ENCODE assay signal across 27 mouse cellular contexts in the genomic region with DNA sequence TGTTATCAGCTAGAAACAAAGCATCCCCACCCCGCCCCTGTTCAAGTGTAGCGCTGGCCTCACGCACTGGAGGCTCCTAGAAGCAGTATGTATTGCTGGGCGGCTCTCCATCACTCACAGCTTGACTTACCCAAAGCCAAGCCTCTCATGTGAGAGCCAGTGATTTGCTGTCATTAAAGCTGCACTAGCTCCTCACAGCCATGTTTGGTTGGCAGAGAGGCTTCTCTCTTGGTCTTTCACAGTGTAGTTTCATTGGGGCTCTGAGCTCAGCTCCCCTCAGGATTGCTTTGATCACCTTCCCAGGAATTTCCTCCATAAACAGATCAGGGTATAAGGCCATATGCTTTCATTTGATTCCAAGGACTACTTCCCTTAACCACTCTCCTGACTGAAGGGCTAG. TPM values are rescaled to one million over a fixed set of nuclear protein-coding genes. Genes with fewer than 3 reads are reported as not detected.
DNase-seq lines count a peak whose midpoint lies in the region; ATAC-seq and TF ChIP-seq lines count a peak whose summit lies in the region.
"Had no signal": no experiment of that assay in that cellular context is flagged by ENCODE, and none has a peak within 500 bp of the region (broad histone marks: within the 10 kb centered on the region; RNA-seq: fewer than 3 reads in every experiment).

No protein-coding gene starts in this region.

- no peak for TF ChIP-seq POLR2A in limb, embryonic 14.5 days (IDR thresholded peaks at IDR 0.05; ENCODE audit: borderline replicate concordance, extremely low read depth, insufficient read depth, insufficient read length)

- H3K4me3 ChIP-seq in forebrain, embryonic 15.5 days: no peak overlapping the region
- H3K4me3 ChIP-seq in forebrain, embryonic 10.5 days: no peak overlapping the region
- no peak overlapping the region for H3K4me3 ChIP-seq in limb, embryonic 12.5 days (replicated peaks)
- H3K4me3 ChIP-seq in limb, embryonic 10.5 days: no peak overlapping the region
- H3K4me3 ChIP-seq in limb, embryonic 14.5 days (replicated peaks; ENCODE audit: low read length): no peak overlapping the region
- H3K4me3 ChIP-seq: embryonic facial prominence, embryonic 12.5 days; erythroblast, embryonic 14.5 days; heart, embryonic 10.5 days; kidney, embryonic 15.5 days; left cerebral cortex, adult 2 months; liver, embryonic 12.5 days; midbrain, embryonic 13.5 days had no signal

- no peak for ATAC-seq in forebrain, embryonic 15.5 days (replicated peaks)
- peak; percentile 63; the same call in 1 of the 2 replicates for ATAC-seq in limb, embryonic 12.5 days (ENCODE audit: insufficient number of reproducible peaks, insufficient read depth, low FRiP score, low TSS enrichment, low read depth)
- peak; percentile 83 for ATAC-seq in limb, embryonic 14.5 days (ENCODE audit: low FRiP score, low read depth)
- ATAC-seq in megakaryocyte-erythroid progenitor cell, adult 5-6 weeks (replicated peaks; ENCODE audit: low FRiP score, low TSS enrichment, poor library complexity, severe bottlenecking): no peak
- ATAC-seq: activated CD4-positive, CD25-positive, alpha-beta regulatory T cell, adult 4 months; liver, embryonic 12.5 days; midbrain, embryonic 13.5 days; Patski had no signal

- no peak overlapping the region for H3K9ac ChIP-seq in forebrain, embryonic 15.5 days (replicated peaks)
- H3K9ac ChIP-seq in limb, embryonic 12.5 days (replicated peaks): no peak overlapping the region
- no peak overlapping the region for H3K9ac ChIP-seq in limb, embryonic 14.5 days (ENCODE audit: low read depth, low read length, severe bottlenecking)
- H3K9ac ChIP-seq: embryonic facial prominence, embryonic 12.5 days; kidney, embryonic 15.5 days; liver, embryonic 12.5 days; midbrain, embryonic 13.5 days had no signal

- H3K4me1 ChIP-seq in forebrain, embryonic 15.5 days: peaks cover 10% of the 10 kb centered on the region; the same call in 1 of the 2 replicates
- H3K4me1 ChIP-seq in forebrain, embryonic 10.5 days: peaks cover 23% of the 10 kb centered on the region
- peaks cover 35% of the 10 kb centered on the region for H3K4me1 ChIP-seq in limb, embryonic 12.5 days (replicated peaks)
- H3K4me1 ChIP-seq in limb, embryonic 10.5 days: peaks cover 42% of the 10 kb centered on the region
- peaks cover 20% of the 10 kb centered on the region for H3K4me1 ChIP-seq in limb, embryonic 14.5 days (ENCODE audit: control insufficient read depth, insufficient read depth, low read length)

- no peak for DNase-seq in forebrain, embryonic 10.5 days (ENCODE audit: extremely low spot score, low spot score)
- DNase-seq in limb, embryonic 10.5 days (ENCODE audit: low spot score): no peak
- DNase-seq in ZHBTc4 (ENCODE audit: low read depth, low spot score): peak; percentile 57
- peak; percentile 84 for DNase-seq in limb, embryonic 14.5 days (ENCODE audit: low spot score)
- DNase-seq in heart, postnatal 36 days: no peak
- DNase-seq: adrenal gland, postnatal 10 days; B cell, adult 2 months; cerebellum, adult 8-10 months; gastrocnemius, postnatal 10 days; kidney, adult 11 months; kidney, postnatal 36 days; layer of hippocampus, adult 9-11 months; lung, postnatal 14 days had no signal

- H3K27me3 ChIP-seq in forebrain, embryonic 15.5 days: no peaks in the 10 kb centered on the region
- no peaks in the 10 kb centered on the region for H3K27me3 ChIP-seq in forebrain, embryonic 10.5 days (ENCODE audit: poor library complexity, severe bottlenecking)
- H3K27me3 ChIP-seq in limb, embryonic 12.5 days: no peaks in the 10 kb centered on the region
- H3K27me3 ChIP-seq in limb, embryonic 10.5 days (ENCODE audit: low read depth, poor library complexity, severe bottlenecking): no peaks in the 10 kb centered on the region
- H3K27me3 ChIP-seq in limb, embryonic 14.5 days (ENCODE audit: control insufficient read depth, insufficient read depth, low read length): no peaks in the 10 kb centered on the region
- H3K27me3 ChIP-seq: CH12.LX; embryonic facial prominence, embryonic 12.5 days; kidney, embryonic 15.5 days; liver, embryonic 12.5 days; midbrain, embryonic 13.5 days; Patski had no signal

- no peaks in the 10 kb centered on the region for H3K9me3 ChIP-seq in forebrain, embryonic 15.5 days
- no peaks in the 10 kb centered on the region for H3K9me3 ChIP-seq in forebrain, embryonic 10.5 days
- no peaks in the 10 kb centered on the region for H3K9me3 ChIP-seq in limb, embryonic 12.5 days
- H3K9me3 ChIP-seq in limb, embryonic 10.5 days (replicated peaks): no peaks in the 10 kb centered on the region
- no peaks in the 10 kb centered on the region for H3K9me3 ChIP-seq in limb, embryonic 14.5 days (ENCODE audit: control insufficient read depth, low read length)
- H3K9me3 ChIP-seq: embryonic facial prominence, embryonic 12.5 days; G1E; heart, embryonic 10.5 days; kidney, embryonic 15.5 days; liver, embryonic 12.5 days; midbrain, embryonic 13.5 days had no signal

- WGBS in forebrain, embryonic 15.5 days: 79% methylated on average over 4 of the region's 4 CpGs
- WGBS in forebrain, embryonic 10.5 days: 94% methylated on average over 4 of the region's 4 CpGs
- WGBS in limb, embryonic 12.5 days: 73% methylated on average over 4 of the region's 4 CpGs
- 89% methylated on average over 4 of the region's 4 CpGs for WGBS in limb, embryonic 10.5 days
- 47% methylated on average over 4 of the region's 4 CpGs for WGBS in limb, embryonic 14.5 days

- H3K36me3 ChIP-seq in forebrain, embryonic 15.5 days: peaks cover 52% of the 10 kb centered on the region
- peaks cover 83% of the 10 kb centered on the region for H3K36me3 ChIP-seq in forebrain, embryonic 10.5 days (replicated peaks)
- H3K36me3 ChIP-seq in limb, embryonic 12.5 days: peaks cover 80% of the 10 kb centered on the region
- H3K36me3 ChIP-seq in limb, embryonic 10.5 days: peaks cover 82% of the 10 kb centered on the region
- H3K36me3 ChIP-seq in limb, embryonic 14.5 days (ENCODE audit: control insufficient read depth, insufficient read depth, low read length): peaks cover 65% of the 10 kb centered on the region

- intact Hi-C loops in heart, postnatal 36 days (cut with DNase I): no loop called here

- no peak overlapping the region for H3K4me2 ChIP-seq in forebrain, embryonic 15.5 days (replicated peaks)
- H3K4me2 ChIP-seq in limb, embryonic 12.5 days: no peak overlapping the region
- H3K4me2 ChIP-seq in limb, embryonic 14.5 days (replicated peaks; ENCODE audit: low read depth, low read length, severe bottlenecking): no peak overlapping the region
- H3K4me2 ChIP-seq: embryonic facial prominence, embryonic 12.5 days; kidney, embryonic 15.5 days; liver, embryonic 12.5 days; midbrain, embryonic 13.5 days had no signal

- peak overlapping the region; percentile 24; the same call in 1 of the 2 replicates for H3K27ac ChIP-seq in forebrain, embryonic 15.5 days (replicated peaks)
- no peak overlapping the region for H3K27ac ChIP-seq in forebrain, embryonic 10.5 days
- peak overlapping the region; percentile 78 for H3K27ac ChIP-seq in limb, embryonic 12.5 days
- H3K27ac ChIP-seq in limb, embryonic 10.5 days: no peak overlapping the region
- peak overlapping the region; percentile 56; the same call in 1 of the 2 replicates for H3K27ac ChIP-seq in limb, embryonic 14.5 days (replicated peaks; ENCODE audit: low read depth, low read length)
- H3K27ac ChIP-seq: embryonic facial prominence, embryonic 12.5 days; heart, embryonic 10.5 days; kidney, embryonic 15.5 days; left cerebral cortex, adult 2 months; liver, embryonic 12.5 days; midbrain, embryonic 13.5 days had no signal

RNA-seq across cellular contexts. Expression of gene Timm22, which starts 6.5 kb away (rescaled TPM):
- 93.3 and 106 TPM in 2 replicates for polyA plus RNA-seq in forebrain, embryonic 15.5 days (2015; fragmentation: Nextera tagmentation; extraction: Ambion mirVana)
- polyA plus RNA-seq in forebrain, embryonic 10.5 days (2016; fragmentation: Nextera tagmentation; extraction: Ambion mirVana): 127 and 128 TPM in 2 replicates
- polyA plus RNA-seq in limb, embryonic 12.5 days (2016; fragmentation: Nextera tagmentation; extraction: Ambion mirVana): 127 and 149 TPM in 2 replicates
- polyA plus RNA-seq in limb, embryonic 10.5 days (2016; fragmentation: Nextera tagmentation; extraction: Ambion mirVana): 144 and 147 TPM in 2 replicates
- polyA plus RNA-seq in limb, embryonic 14.5 days (2012; rRNA removed): 34.8 and 38.5 TPM in 2 replicates
- polyA plus RNA-seq in limb, embryonic 14.5 days (2014; fragmentation: Nextera tagmentation; extraction: Ambion mirVana): 125 and 128 TPM in 2 replicates
- total RNA-seq in megakaryocyte-erythroid progenitor cell, adult 5-6 weeks (2014; fragmentation: Nextera tagmentation): 24.6 and 28.1 TPM in 2 replicates
- 8.6 and 11.2 TPM in 2 replicates for total RNA-seq in megakaryocyte-erythroid progenitor cell, adult 5-6 weeks (2017)
- total RNA-seq in heart, postnatal 36 days (2021): 10 to 100 TPM; 42.4 to 55.2 TPM

RNA-seq across cellular contexts. Expression of gene Nxn, which starts 14.3 kb away (rescaled TPM):
- 15.4 and 19.9 TPM in 2 replicates for polyA plus RNA-seq in forebrain, embryonic 15.5 days (2015; fragmentation: Nextera tagmentation; extraction: Ambion mirVana)
- polyA plus RNA-seq in forebrain, embryonic 10.5 days (2016; fragmentation: Nextera tagmentation; extraction: Ambion mirVana): 55.4 and 62.3 TPM in 2 replicates
- polyA plus RNA-seq in limb, embryonic 12.5 days (2016; fragmentation: Nextera tagmentation; extraction: Ambion mirVana): 61.2 and 67.7 TPM in 2 replicates
- polyA plus RNA-seq in limb, embryonic 10.5 days (2016; fragmentation: Nextera tagmentation; extraction: Ambion mirVana): 53.3 and 55.7 TPM in 2 replicates
- polyA plus RNA-seq in limb, embryonic 14.5 days (2012; rRNA removed): 69.9 and 74.4 TPM in 2 replicates
- polyA plus RNA-seq in limb, embryonic 14.5 days (2014; fragmentation: Nextera tagmentation; extraction: Ambion mirVana): 78.1 TPM in 2 replicates
- 3.0 and 8.8 TPM in 2 replicates for total RNA-seq in megakaryocyte-erythroid progenitor cell, adult 5-6 weeks (2014; fragmentation: Nextera tagmentation)
- total RNA-seq in megakaryocyte-erythroid progenitor cell, adult 5-6 weeks (2017): 4.0 and 4.5 TPM in 2 replicates
- 10 to 100 TPM; 12.3 to 15.7 TPM for total RNA-seq in heart, postnatal 36 days (2021)

Comparison
In these comparisons a context has a peak if more than half of its experiments do, and no peak if none do; other contexts are left out.
1. H3K27ac ChIP-seq: peak in forebrain, embryonic 15.5 days (single experiment), limb, embryonic 12.5 days (single experiment) and limb, embryonic 14.5 days (single experiment); none in forebrain, embryonic 10.5 days (single experiment) and limb, embryonic 10.5 days (single experiment).
2. DNase-seq: peak in ZHBTc4 (single experiment) and limb, embryonic 14.5 days (single experiment); none in forebrain, embryonic 10.5 days (single experiment), limb, embryonic 10.5 days (single experiment) and heart, postnatal 36 days (0 of 2).
3. ATAC-seq: peak in limb, embryonic 12.5 days (single experiment) and limb, embryonic 14.5 days (single experiment); none in forebrain, embryonic 15.5 days (single experiment) and megakaryocyte-erythroid progenitor cell, adult 5-6 weeks (single experiment).